In the genomic region with DNA sequence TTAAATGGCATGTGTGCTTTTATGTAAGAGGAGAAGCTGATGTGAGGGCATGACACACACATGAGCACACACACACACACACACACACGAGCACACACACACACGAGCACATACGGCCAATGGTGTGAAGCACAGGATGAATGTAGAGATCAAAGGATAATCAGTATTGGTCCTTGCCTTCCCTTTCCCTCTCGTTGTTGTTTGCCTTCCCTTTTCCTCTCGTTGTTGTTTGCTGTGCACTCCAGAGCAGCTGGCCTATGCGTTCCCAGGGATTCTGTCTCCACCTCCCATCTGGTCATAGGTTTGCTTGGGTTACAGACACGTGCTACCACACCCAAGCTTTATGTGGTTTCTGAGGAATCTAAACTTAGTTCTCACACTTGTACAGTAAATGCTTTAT, we compare ENCODE assay signal across 12 mouse cellular contexts.
DNase-seq lines count a peak whose midpoint lies in the region; ATAC-seq and TF ChIP-seq lines count a peak whose summit lies in the region.
"Had no signal": no experiment of that assay in that cellular context is flagged by ENCODE, and none has a peak within 500 bp of the region (broad histone marks: within the 10 kb centered on the region; RNA-seq: fewer than 3 reads in every experiment).

No protein-coding gene starts in this region.

- TF ChIP-seq EP300 in lung, postnatal 0 days (IDR thresholded peaks at IDR 0.05): no peak; the same call in 1 of the 2 replicates

- no peaks in the 10 kb centered on the region for H3K27me3 ChIP-seq in lung, embryonic 14.5 days (ENCODE audit: insufficient read depth, low read length)
- H3K27me3 ChIP-seq in embryonic facial prominence, embryonic 12.5 days: no peaks in the 10 kb centered on the region
- no peaks in the 10 kb centered on the region for H3K27me3 ChIP-seq in lung, postnatal 0 days (replicated peaks; ENCODE audit: insufficient read depth, low read length)
- H3K27me3 ChIP-seq: hindbrain, embryonic 13.5 days had no signal

- WGBS in lung, embryonic 14.5 days: 22% methylated on average over 7 of the region's 7 CpGs
- WGBS in lung, adult 2 months: 38% methylated on average over 7 of the region's 7 CpGs
- WGBS in embryonic facial prominence, embryonic 12.5 days: 44% methylated on average over 7 of the region's 7 CpGs
- WGBS in lung, postnatal 0 days: 20% methylated on average over 7 of the region's 7 CpGs

- H3K4me2 ChIP-seq in lung, embryonic 14.5 days: 0 out of 2 replicates have a peak overlapping the region, but pooled peaks have one; percentile 19
- no peak overlapping the region for H3K4me2 ChIP-seq in embryonic facial prominence, embryonic 12.5 days (replicated peaks)
- H3K4me2 ChIP-seq in lung, postnatal 0 days (replicated peaks; ENCODE audit: low read depth, low read length): no peak overlapping the region
- H3K4me2 ChIP-seq: hindbrain, embryonic 13.5 days had no signal

- H3K4me1 ChIP-seq in lung, embryonic 14.5 days (ENCODE audit: insufficient read depth): peaks cover 7% of the 10 kb centered on the region
- peaks cover 5% of the 10 kb centered on the region for H3K4me1 ChIP-seq in lung, adult 2 months (ENCODE audit: control insufficient read depth, insufficient read depth, low read length)
- H3K4me1 ChIP-seq in embryonic facial prominence, embryonic 12.5 days: peaks cover 25% of the 10 kb centered on the region
- 0 out of 2 replicates have a peak, but pooled peaks cover 3% of the 10 kb centered on the region for H3K4me1 ChIP-seq in lung, postnatal 0 days (ENCODE audit: insufficient read depth, low read depth, low read length)

- no peak overlapping the region for H3K4me3 ChIP-seq in lung, embryonic 14.5 days (ENCODE audit: low read depth, low read length)
- H3K4me3 ChIP-seq in lung, adult 2 months (replicated peaks; ENCODE audit: extremely low read depth, low read depth, low read length): no peak overlapping the region
- no peak overlapping the region for H3K4me3 ChIP-seq in embryonic facial prominence, embryonic 12.5 days
- H3K4me3 ChIP-seq in lung, postnatal 0 days (ENCODE audit: low read depth, low read length): no peak overlapping the region
- no peak overlapping the region for H3K4me3 ChIP-seq in layer of hippocampus, adult 2 months
- H3K4me3 ChIP-seq: hindbrain, embryonic 13.5 days had no signal

- H3K36me3 ChIP-seq in lung, embryonic 14.5 days (ENCODE audit: insufficient read depth): no peaks in the 10 kb centered on the region
- H3K36me3 ChIP-seq in embryonic facial prominence, embryonic 12.5 days: no peaks in the 10 kb centered on the region
- H3K36me3 ChIP-seq in lung, postnatal 0 days (ENCODE audit: insufficient read depth, low read length): no peaks in the 10 kb centered on the region
- H3K36me3 ChIP-seq: hindbrain, embryonic 13.5 days had no signal

- peak; percentile 38 for DNase-seq in lung, embryonic 14.5 days
- no peak for DNase-seq in lung, adult 2 months
- DNase-seq in lung, postnatal 0 days (ENCODE audit: low spot score): peak; percentile 73
- DNase-seq in thymus, postnatal 0 days (ENCODE audit: low spot score): peak; percentile 45
- no peak for DNase-seq in right cerebral cortex, adult 2 months (ENCODE audit: low spot score in 2 of 2)
- no peak for DNase-seq in layer of hippocampus, adult 2 months (ENCODE audit: low spot score in 2 of 2)
- DNase-seq: adrenal gland, adult 8-10 months; cerebellum, adult 18-20 months; kidney, postnatal 4 days; retina, postnatal 1 day had no signal

- no peak for TF ChIP-seq POLR2A in lung, adult 2 months (IDR thresholded peaks at IDR 0.05; ENCODE audit: borderline replicate concordance, extremely low read depth, low read depth, low read length)

- H3K9ac ChIP-seq in lung, embryonic 14.5 days: no peak overlapping the region
- no peak overlapping the region for H3K9ac ChIP-seq in embryonic facial prominence, embryonic 12.5 days
- H3K9ac ChIP-seq in lung, postnatal 0 days (replicated peaks; ENCODE audit: low read depth): no peak overlapping the region
- H3K9ac ChIP-seq: hindbrain, embryonic 13.5 days had no signal

- ATAC-seq in lung, embryonic 14.5 days (ENCODE audit: insufficient read depth): peak; percentile 55; the same call in 1 of the 2 replicates
- ATAC-seq in embryonic facial prominence, embryonic 12.5 days (ENCODE audit: insufficient number of reproducible peaks, insufficient read depth, low FRiP score, low TSS enrichment): 0 out of 2 replicates have a peak, but pooled peaks have one; percentile 15
- peak; percentile 83 for ATAC-seq in lung, postnatal 0 days

- H3K9me3 ChIP-seq in lung, embryonic 14.5 days (ENCODE audit: low read depth, low read length): no peaks in the 10 kb centered on the region
- H3K9me3 ChIP-seq in embryonic facial prominence, embryonic 12.5 days: no peaks in the 10 kb centered on the region
- no peaks in the 10 kb centered on the region for H3K9me3 ChIP-seq in lung, postnatal 0 days (ENCODE audit: low read length)
- H3K9me3 ChIP-seq: hindbrain, embryonic 13.5 days had no signal

- no peak for TF ChIP-seq CTCF in lung, embryonic 14.5 days (IDR thresholded peaks at IDR 0.05; ENCODE audit: low read depth)
- no peak for TF ChIP-seq CTCF in lung, adult 2 months (IDR thresholded peaks at IDR 0.05; ENCODE audit: insufficient read depth, low read length)
- TF ChIP-seq CTCF in lung, postnatal 0 days (IDR thresholded peaks at IDR 0.05): no peak
- no peak for TF ChIP-seq CTCF in layer of hippocampus, adult 2 months (conservative IDR thresholded peaks at IDR 0.05)

- H3K27ac ChIP-seq in lung, embryonic 14.5 days (ENCODE audit: low read depth): no peak overlapping the region
- H3K27ac ChIP-seq in embryonic facial prominence, embryonic 12.5 days: no peak overlapping the region
- H3K27ac ChIP-seq in lung, postnatal 0 days (ENCODE audit: low read length): no peak overlapping the region
- no peak overlapping the region for H3K27ac ChIP-seq in layer of hippocampus, adult 2 months
- H3K27ac ChIP-seq: hindbrain, embryonic 13.5 days had no signal

Comparison
In these comparisons a context has a peak if more than half of its experiments do, and no peak if none do; other contexts are left out.
1. DNase-seq: peak in lung, embryonic 14.5 days (single experiment), lung, postnatal 0 days (single experiment) and thymus, postnatal 0 days (single experiment); none in lung, adult 2 months (single experiment), right cerebral cortex, adult 2 months (0 of 2) and layer of hippocampus, adult 2 months (0 of 2).
2. ATAC-seq: peak in every context shown above with its lines; median percentile 83 in lung, postnatal 0 days; 55 in lung, embryonic 14.5 days; 15 in embryonic facial prominence, embryonic 12.5 days.